Mouse (Mus musculus) embryo, embryonic 11.5 days (tissue): ENCODE results near the gene Rarres2.
"Not testable (repeated sequence)": the region's sequence is repeated elsewhere in the genome, so short reads cannot be mapped to it uniquely, and the experiment has no call there.

Experiments
- DNase-seq: peaks from one replicate; pipeline ENCODE4 v3.0.0-alpha.2; 2012; ENCODE audit warnings: low read depth, low spot score

Rarres2 gene

GRCm38 (mm10) chr6:48541560-48542450, 30.8 kb downstream of the Rarres2 start:
- peak; percentile 59 for DNase-seq

GRCm38 (mm10) chr6:48540721-48541120, 31.9 kb downstream of the Rarres2 start:
- DNase-seq, result no peak

- DNase-seq, result no peak
These were observed 32.7 kb downstream of the Rarres2 start for GRCm38 (mm10) chr6:48539860-48540259.

GRCm38 (mm10) chr6:48538841-48539737, 33.5 kb downstream of the Rarres2 start:
- DNase-seq, result peak; percentile 62

GRCm38 (mm10) chr6:48537105-48537954, 35.3 kb downstream of the Rarres2 start, which contains the start of gene Atp6v0e2:
Gene Atp6v0e2, plus strand, starts transcription at chr6:48537615.
- DNase-seq, result peak; percentile 78

- no peak for DNase-seq
These were observed 36.5 kb downstream of the Rarres2 start for GRCm38 (mm10) chr6:48536091-48536490.

GRCm38 (mm10) chr6:48534913-48535312, 37.7 kb downstream of the Rarres2 start:
- no peak for DNase-seq

- DNase-seq, result no peak
These were observed 39.1 kb downstream of the Rarres2 start for GRCm38 (mm10) chr6:48533475-48533874.

GRCm38 (mm10) chr6:48530862-48531261, 41.7 kb downstream of the Rarres2 start:
- DNase-seq, result no peak

- no peak for DNase-seq
These were observed 42.6 kb downstream of the Rarres2 start for GRCm38 (mm10) chr6:48529871-48530440.

- no peak for DNase-seq
These were observed 43.3 kb downstream of the Rarres2 start for GRCm38 (mm10) chr6:48529261-48529660.

GRCm38 (mm10) chr6:48527901-48528300, 44.7 kb downstream of the Rarres2 start:
- no peak for DNase-seq

- DNase-seq, result not testable (repeated sequence)
These were observed 47.7 kb downstream of the Rarres2 start for GRCm38 (mm10) chr6:48524882-48525281.
